Mouse (Mus musculus) hindbrain, embryonic 10.5 days (tissue): ENCODE measurements at regions not wholly inside any gene's neighbourhood (a gene's known extent, or its start where the extent isn't known, plus 50 kb on each side); places are given as distances from the start of the nearest gene placed in this dataset.

Experiments used
- DNase-seq: peaks from one replicate; pipeline ENCODE4 v3.0.0-alpha.2; 2017; ENCODE audit warnings: low spot score
- H3K27ac ChIP-seq: fragments of 300-500 bp; sonication (generic); 2 replicates; pipeline ENCODE4 v1.5.1; 2016; ENCODE audit warnings: mild to moderate bottlenecking, moderate library complexity
- H3K27me3 ChIP-seq: fragments of 300-500 bp; sonication (generic); 2 replicates; pipeline ENCODE4 v1.6.1; 2016; ENCODE audit warnings: mild to moderate bottlenecking; ENCODE audit not compliant: poor library complexity, insufficient read depth, severe bottlenecking
- H3K36me3 ChIP-seq: fragments of 300-500 bp; sonication (generic); 2 replicates; pipeline ENCODE4 v1.6.1; 2016; ENCODE audit warnings: mild to moderate bottlenecking, moderate library complexity
- H3K4me1 ChIP-seq: fragments of 300-500 bp; sonication (generic); replicated peaks from 2 replicates; pipeline ENCODE4 v1.6.1; 2016; ENCODE audit warnings: mild to moderate bottlenecking
- H3K4me3 ChIP-seq: fragments of 300-500 bp; sonication (generic); 2 replicates; pipeline ENCODE4 v1.5.1; 2016; ENCODE audit warnings: mild to moderate bottlenecking, moderate library complexity
- H3K9me3 ChIP-seq: fragments of 300-500 bp; sonication (generic); 2 replicates; pipeline ENCODE4 v1.6.1; 2016; ENCODE audit warnings: mild to moderate bottlenecking, moderate library complexity
- WGBS: fragments of 180-500 bp; shearing (Covaris S2); methylation state at CpG from one replicate; pipeline ENCODE4 v1.1.7; 2016; 5-methylcytosine and 5-hydroxymethylcytosine counted together

- Histone ChIP-seq H3K27ac (no peak overlapping the region), H3K4me3 (no peak overlapping the region), H3K36me3 (no peaks in the 10 kb centered on the region), H3K27me3 (peaks cover 54% of the 10 kb centered on the region), H3K9me3 (no peaks in the 10 kb centered on the region), H3K4me1 (peaks cover 38% of the 10 kb centered on the region)
- DNase-seq, result no peak
- 31% methylated on average over 8 of the region's 8 CpGs for WGBS
These were observed 138.5 kb upstream of the Cdh4 start for GRCm38 (mm10) chr2:179303765-179304164.

DNA sequence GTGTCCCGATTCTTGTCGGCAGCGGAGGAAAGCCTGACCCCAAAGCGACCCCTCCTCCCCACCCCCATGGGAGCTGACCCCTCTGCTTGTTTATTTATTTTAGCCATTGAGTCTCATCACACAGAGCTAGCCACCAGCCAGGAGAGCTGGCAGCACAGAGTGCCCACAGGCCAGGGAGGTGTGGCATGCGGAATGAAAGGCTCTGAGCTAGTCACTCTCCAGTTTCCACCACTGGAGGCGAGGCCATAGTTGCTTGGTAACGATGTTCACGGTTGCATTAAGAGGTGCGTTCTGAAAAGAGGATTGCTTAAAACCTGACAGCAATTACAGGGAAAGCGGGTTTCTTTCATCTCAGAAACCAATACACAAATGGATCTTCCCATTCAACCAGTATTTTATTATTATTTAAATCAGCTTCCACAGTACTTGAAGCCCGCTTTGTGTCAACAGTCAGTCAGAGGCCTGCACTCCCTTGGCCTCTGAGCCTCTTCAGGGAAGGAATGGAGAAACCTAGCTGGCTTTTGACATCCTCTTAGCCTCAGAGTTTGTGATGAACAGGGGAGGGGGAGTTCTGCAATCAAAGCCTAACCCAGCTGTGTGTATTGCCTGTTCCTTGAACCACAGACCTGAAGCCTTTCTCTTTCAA, 134.8 kb upstream of the Cdh4 start:
- peak; percentile 77 for DNase-seq
- Histone ChIP-seq H3K4me3 (peak overlapping the region; percentile 28; the same call in 1 of the 2 replicates), H3K36me3 (no peaks in the 10 kb centered on the region), H3K9me3 (no peaks in the 10 kb centered on the region), H3K4me1 (peaks cover 40% of the 10 kb centered on the region), H3K27me3 (peaks cover 79% of the 10 kb centered on the region), H3K27ac (peak overlapping the region; percentile 74; the same call in 1 of the 2 replicates)
- 3% methylated on average over 11 of the region's 11 CpGs for WGBS

- H3K9me3 ChIP-seq, result no peaks in the 10 kb centered on the region
- peaks cover 79% of the 10 kb centered on the region for H3K27me3 ChIP-seq
- peaks cover 40% of the 10 kb centered on the region for H3K4me1 ChIP-seq
- no peak overlapping the region for H3K4me3 ChIP-seq
- no peak for DNase-seq
- H3K27ac ChIP-seq, result peak overlapping the region; percentile 74
- no peaks in the 10 kb centered on the region for H3K36me3 ChIP-seq
- 58% methylated on average over 3 of the region's 3 CpGs for WGBS
These were observed 134.3 kb upstream of the Cdh4 start for GRCm38 (mm10) chr2:179307932-179308303.

GRCm38 (mm10) chr2:179318046-179318445, 124.2 kb upstream of the Cdh4 start:
- 61% methylated on average over 6 of the region's 6 CpGs for WGBS
- peaks cover 7% of the 10 kb centered on the region for H3K27me3 ChIP-seq
- no peaks in the 10 kb centered on the region for H3K36me3 ChIP-seq
- DNase-seq, result no peak
- no peak overlapping the region for H3K4me3 ChIP-seq
- no peaks in the 10 kb centered on the region; the same call in 1 of the 2 replicates for H3K4me1 ChIP-seq
- H3K9me3 ChIP-seq, result no peaks in the 10 kb centered on the region
- no peak overlapping the region for H3K27ac ChIP-seq

- Histone ChIP-seq H3K27ac (no peak overlapping the region), H3K27me3 (no peaks in the 10 kb centered on the region), H3K4me3 (no peak overlapping the region), H3K36me3 (no peaks in the 10 kb centered on the region), H3K9me3 (0 out of 2 replicates have a peak, but pooled peaks cover 5% of the 10 kb centered on the region), H3K4me1 (peaks cover 8% of the 10 kb centered on the region)
- 45% methylated on average over 5 of the region's 5 CpGs for WGBS
- DNase-seq, result no peak
These were observed 117.0 kb upstream of the Cdh4 start for GRCm38 (mm10) chr2:179325242-179325641.

GRCm38 (mm10) chr2:179332872-179333489, 109.2 kb upstream of the Cdh4 start:
- no peak overlapping the region for H3K27ac ChIP-seq
- H3K36me3 ChIP-seq, result no peaks in the 10 kb centered on the region
- no peaks in the 10 kb centered on the region for H3K27me3 ChIP-seq
- DNase-seq, result no peak
- peaks cover 18% of the 10 kb centered on the region for H3K4me1 ChIP-seq
- H3K9me3 ChIP-seq, result no peaks in the 10 kb centered on the region
- no peak overlapping the region for H3K4me3 ChIP-seq
- 76% methylated on average over 5 of the region's 5 CpGs for WGBS

GRCm38 (mm10) chr2:179333587-179333986, 108.6 kb upstream of the Cdh4 start:
- H3K36me3 ChIP-seq, result no peaks in the 10 kb centered on the region
- peak overlapping the region; percentile 36; the same call in 1 of the 2 replicates for H3K27ac ChIP-seq
- no peaks in the 10 kb centered on the region for H3K27me3 ChIP-seq
- no peak overlapping the region for H3K4me3 ChIP-seq
- 79% methylated on average over 5 of the region's 5 CpGs for WGBS
- DNase-seq, result no peak
- H3K4me1 ChIP-seq, result peaks cover 18% of the 10 kb centered on the region
- no peaks in the 10 kb centered on the region for H3K9me3 ChIP-seq

DNA sequence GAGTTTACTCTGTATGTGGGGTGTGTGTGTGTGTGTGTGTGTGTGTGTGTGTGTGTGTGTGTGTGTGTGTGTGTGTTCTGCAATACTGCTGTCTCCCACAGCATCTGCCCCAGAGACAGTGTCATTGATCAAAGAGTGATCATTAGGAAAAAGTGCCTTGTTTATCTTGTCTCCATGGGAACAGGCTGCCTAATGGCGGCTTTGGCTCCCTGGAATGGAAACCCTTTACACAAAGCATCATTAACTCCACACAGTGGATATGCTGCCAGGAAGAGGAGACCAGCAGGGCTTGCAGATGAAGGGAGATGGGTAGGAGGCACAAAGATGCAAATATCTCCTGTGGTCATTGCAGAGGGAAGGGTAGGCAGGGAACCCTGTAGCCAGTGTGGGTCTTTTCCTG, 106.0 kb upstream of the Cdh4 start:
- Histone ChIP-seq H3K4me3 (no peak overlapping the region), H3K27ac (peak overlapping the region; percentile 41), H3K27me3 (no peaks in the 10 kb centered on the region), H3K4me1 (peaks cover 18% of the 10 kb centered on the region), H3K36me3 (no peaks in the 10 kb centered on the region), H3K9me3 (no peaks in the 10 kb centered on the region)
- WGBS, result 22% methylated on average over 1 of the region's 1 CpGs
- DNase-seq, result peak; percentile 10

DNA sequence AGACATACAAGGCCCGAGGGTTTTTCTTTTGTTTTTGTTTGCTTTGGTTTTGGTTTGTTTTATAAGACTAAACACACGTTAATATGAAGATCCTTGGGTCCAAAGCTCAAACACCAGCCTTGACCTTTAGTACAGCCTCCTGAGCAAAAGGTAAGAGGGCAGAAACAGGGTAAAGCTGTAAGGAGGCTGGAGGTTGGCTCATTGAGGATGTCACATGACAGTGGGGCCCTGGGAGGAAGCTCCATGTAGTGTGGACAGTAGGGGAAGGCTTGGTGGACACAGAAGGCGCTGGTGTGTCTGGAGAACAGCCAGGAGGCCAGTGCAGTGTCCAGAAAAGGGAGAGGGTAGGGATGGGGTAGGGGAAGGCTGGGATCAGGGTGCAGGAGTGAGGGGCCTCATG, 89.6 kb upstream of the Cdh4 start:
- Histone ChIP-seq H3K4me3 (no peak overlapping the region), H3K4me1 (peaks cover 15% of the 10 kb centered on the region), H3K9me3 (no peaks in the 10 kb centered on the region), H3K36me3 (no peaks in the 10 kb centered on the region), H3K27ac (no peak overlapping the region), H3K27me3 (no peaks in the 10 kb centered on the region)
- DNase-seq, result no peak
- 76% methylated on average over 3 of the region's 3 CpGs for WGBS

GRCm38 (mm10) chr2:179354866-179355265, 87.4 kb upstream of the Cdh4 start:
- H3K27ac ChIP-seq, result no peak overlapping the region
- no peaks in the 10 kb centered on the region for H3K36me3 ChIP-seq
- H3K9me3 ChIP-seq, result no peaks in the 10 kb centered on the region
- DNase-seq, result no peak
- peaks cover 15% of the 10 kb centered on the region for H3K4me1 ChIP-seq
- H3K27me3 ChIP-seq, result no peaks in the 10 kb centered on the region
- WGBS, result 66% methylated on average over 5 of the region's 5 CpGs
- H3K4me3 ChIP-seq, result no peak overlapping the region

- Histone ChIP-seq H3K9me3 (no peaks in the 10 kb centered on the region), H3K36me3 (no peaks in the 10 kb centered on the region), H3K4me3 (no peak overlapping the region), H3K27me3 (no peaks in the 10 kb centered on the region), H3K4me1 (no peaks in the 10 kb centered on the region), H3K27ac (no peak overlapping the region)
- DNase-seq, result no peak
- WGBS, result 85% methylated on average over 14 of the region's 14 CpGs
These were observed 71.2 kb upstream of the Cdh4 start for GRCm38 (mm10) chr2:179370882-179371546.

GRCm38 (mm10) chr2:179371553-179371952, 70.7 kb upstream of the Cdh4 start:
- Histone ChIP-seq H3K4me3 (no peak overlapping the region), H3K36me3 (no peaks in the 10 kb centered on the region), H3K9me3 (no peaks in the 10 kb centered on the region), H3K27ac (no peak overlapping the region), H3K4me1 (no peaks in the 10 kb centered on the region), H3K27me3 (no peaks in the 10 kb centered on the region)
- 82% methylated on average over 7 of the region's 7 CpGs for WGBS
- no peak for DNase-seq
